Mouse (Mus musculus) liver, postnatal 0 days (tissue): ENCODE measurements around the gene Arfgef3.

Source experiments
- CTCF ChIP-seq: sonication (generic); IDR thresholded peaks from 2 replicates; pipeline ENCODE4 v1.5.1; 2016; ENCODE audit warnings: antibody characterized with exemption, low read depth
- EP300 ChIP-seq: IDR thresholded peaks from 2 replicates; pipeline ENCODE4 v1.6.1; 2016; ENCODE audit warnings: antibody characterized with exemption, low read depth, mild to moderate bottlenecking

- no peak for TF ChIP-seq CTCF
- TF ChIP-seq EP300: no peak
Measured at GRCm38 (mm10) chr10:18660998-18661397, 82.8 kb downstream of the Arfgef3 start.
